Mouse (Mus musculus) hindbrain, embryonic 14.5 days (tissue): ENCODE data around the gene 1700001O22Rik. TPM values are rescaled to one million over a fixed set of nuclear protein-coding genes. Genes with fewer than 3 reads are reported as not detected.
A peak's percentile ranks its signal among the peaks of the same experiment; 100 is the strongest.

ENCODE experiments used
- ATAC-seq: fragments of 200-750 bp; cut with Nextera tagmentation; 2 replicates; pipeline ENCODE4 v1.8.0; 2017; ENCODE audit warnings: moderate number of reproducible peaks, mild to moderate bottlenecking, moderate TSS enrichment, moderate library complexity; ENCODE audit not compliant: low FRiP score
- DNase-seq: peaks from one replicate; pipeline ENCODE4 v3.0.0-alpha.2; 2015; ENCODE audit warnings: low spot score
- H3K27ac ChIP-seq: fragments of 300-500 bp; sonication (generic); 2 replicates; pipeline ENCODE4 v1.5.1; 2014; ENCODE audit warnings: mild to moderate bottlenecking, moderate library complexity
- H3K27me3 ChIP-seq: fragments of 300-500 bp; sonication (generic); 2 replicates; pipeline ENCODE4 v1.6.1; 2014; ENCODE audit warnings: mild to moderate bottlenecking, low read length, mixed read lengths; ENCODE audit not compliant: control insufficient read depth, insufficient read depth
- H3K36me3 ChIP-seq: fragments of 300-500 bp; sonication (generic); replicated peaks from 2 replicates; pipeline ENCODE4 v1.6.1; 2014; ENCODE audit not compliant: control insufficient read depth, insufficient read depth
- H3K4me1 ChIP-seq: fragments of 300-500 bp; sonication (generic); replicated peaks from 2 replicates; pipeline ENCODE4 v1.6.1; 2014; ENCODE audit warnings: antibody characterized with exemption, low read length, mixed read lengths; ENCODE audit not compliant: control insufficient read depth, insufficient read depth
- H3K4me2 ChIP-seq: fragments of 300-500 bp; sonication (generic); replicated peaks from 2 replicates; pipeline ENCODE4 v1.6.1; 2014; ENCODE audit warnings: mild to moderate bottlenecking, moderate library complexity
- H3K4me3 ChIP-seq: fragments of 300-500 bp; sonication (generic); replicated peaks from 2 replicates; pipeline ENCODE4 v1.5.1; 2014; ENCODE audit warnings: mild to moderate bottlenecking, low read length
- H3K9ac ChIP-seq: fragments of 300-500 bp; sonication (generic); 2 replicates; pipeline ENCODE4 v1.6.1; 2014
- H3K9me3 ChIP-seq: fragments of 300-500 bp; sonication (generic); 2 replicates; pipeline ENCODE4 v1.6.1; 2016; ENCODE audit warnings: low read length; ENCODE audit not compliant: control insufficient read depth
- WGBS: fragments of 180-500 bp; shearing (Covaris S2); extraction: QIAGEN DNeasy Blood & Tissue Kit; methylation state at CpG from one replicate; pipeline ENCODE4 v1.1.7; 2014; 5-methylcytosine and 5-hydroxymethylcytosine counted together
- polyA plus RNA-seq: library from polyadenylated mRNA; unstranded; fragments of >200 nt; fragmentation: Nextera tagmentation; extraction: Ambion mirVana; gene quantifications from 2 replicates; pipeline ENCODE4 v1.2.1, GENCODE M21; 2014

Gene 1700001O22Rik
- polyA plus RNA-seq, 1 experiment from 2014 or later: 2.1 TPM

- Histone ChIP-seq H3K27ac (no peak overlapping the region), H3K4me3 (no peak overlapping the region), H3K9me3 (no peaks in the 10 kb centered on the region; the same call in 1 of the 2 replicates), H3K36me3 (no peaks in the 10 kb centered on the region), H3K4me2 (no peak overlapping the region), H3K9ac (no peak overlapping the region), H3K27me3 (no peaks in the 10 kb centered on the region), H3K4me1 (no peaks in the 10 kb centered on the region; the same call in 1 of the 2 replicates)
- DNase-seq (no peak), ATAC-seq (no peak)
- 96% methylated on average over 5 of the region's 5 CpGs for WGBS
Measured at GRCm38 (mm10) chr2:30752471-30752870, 51.0 kb downstream of the 1700001O22Rik start.

DNA sequence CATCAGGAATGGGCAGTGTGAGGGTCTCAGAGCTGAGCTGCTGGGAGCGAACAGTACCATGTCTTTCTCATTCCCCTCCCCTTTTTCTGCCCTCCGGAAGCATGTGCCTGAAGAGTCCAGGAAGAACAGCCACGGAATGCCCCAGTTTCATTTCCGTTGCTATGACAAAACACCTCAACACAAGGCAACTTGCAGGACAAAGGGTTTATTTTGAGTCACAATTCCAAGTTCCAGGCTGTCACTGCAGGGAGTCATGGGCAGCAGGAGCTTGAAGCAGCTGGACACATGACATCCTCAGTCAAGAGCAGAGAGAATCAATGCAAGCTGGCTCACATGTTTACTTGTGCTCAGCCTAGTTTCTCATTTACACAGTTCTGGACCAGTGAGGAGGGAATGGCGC, 53.4 kb downstream of the 1700001O22Rik start:
- Histone ChIP-seq H3K4me1 (no peaks in the 10 kb centered on the region; the same call in 1 of the 2 replicates), H3K9ac (no peak overlapping the region), H3K4me2 (no peak overlapping the region), H3K4me3 (no peak overlapping the region), H3K9me3 (no peaks in the 10 kb centered on the region), H3K27ac (peak overlapping the region; percentile 58), H3K36me3 (no peaks in the 10 kb centered on the region), H3K27me3 (no peaks in the 10 kb centered on the region)
- WGBS: 26% methylated on average over 5 of the region's 5 CpGs
- DNase-seq (no peak), ATAC-seq (no peak)

- no peak for DNase-seq
Measured at GRCm38 (mm10) chr2:30747602-30748162, 55.8 kb downstream of the 1700001O22Rik start.

More at GRCm38 (mm10) chr2:30747602-30748162, 55.8 kb downstream of the 1700001O22Rik start:
- Histone ChIP-seq H3K9me3 (no peaks in the 10 kb centered on the region), H3K4me1 (peaks cover 19% of the 10 kb centered on the region), H3K4me3 (no peak overlapping the region), H3K27ac (no peak overlapping the region), H3K27me3 (no peaks in the 10 kb centered on the region), H3K9ac (no peak overlapping the region), H3K36me3 (no peaks in the 10 kb centered on the region), H3K4me2 (no peak overlapping the region)
- no peak for ATAC-seq
- 78% methylated on average over 4 of the region's 4 CpGs for WGBS

Other genes starting within 250 kb of the 1700001O22Rik start
- gene Cstad, start 208.6 kb downstream of the 1700001O22Rik start, polyA plus RNA-seq: 1.6 TPM in 1 of 2 replicates, not detected in the other
- 102 and 103 TPM in 2 replicates for gene Ntmt1, start 4.2 kb upstream of the 1700001O22Rik start, polyA plus RNA-seq
- 37.6 and 39.3 TPM in 2 replicates for gene Asb6, start 26.7 kb upstream of the 1700001O22Rik start, polyA plus RNA-seq
- gene Prrx2, start 31.3 kb upstream of the 1700001O22Rik start, polyA plus RNA-seq: 3.7 and 3.9 TPM in 2 replicates
- gene Ptges, start 126.2 kb upstream of the 1700001O22Rik start, polyA plus RNA-seq: 3.7 and 4.1 TPM in 2 replicates
- gene Tor1b, start 149.3 kb upstream of the 1700001O22Rik start, polyA plus RNA-seq: 19.4 and 20.6 TPM in 2 replicates
- gene Tor1a, start 164.3 kb upstream of the 1700001O22Rik start, polyA plus RNA-seq: 81.2 and 82.0 TPM in 2 replicates
- gene BC005624, start 178.5 kb upstream of the 1700001O22Rik start, polyA plus RNA-seq: 72.5 and 73.7 TPM in 2 replicates
- 33.4 and 34.2 TPM in 2 replicates for gene Usp20, start 178.6 kb upstream of the 1700001O22Rik start, polyA plus RNA-seq